Mouse (Mus musculus): Measurements from ENCODE around the gene Fgfr2.

DNA sequence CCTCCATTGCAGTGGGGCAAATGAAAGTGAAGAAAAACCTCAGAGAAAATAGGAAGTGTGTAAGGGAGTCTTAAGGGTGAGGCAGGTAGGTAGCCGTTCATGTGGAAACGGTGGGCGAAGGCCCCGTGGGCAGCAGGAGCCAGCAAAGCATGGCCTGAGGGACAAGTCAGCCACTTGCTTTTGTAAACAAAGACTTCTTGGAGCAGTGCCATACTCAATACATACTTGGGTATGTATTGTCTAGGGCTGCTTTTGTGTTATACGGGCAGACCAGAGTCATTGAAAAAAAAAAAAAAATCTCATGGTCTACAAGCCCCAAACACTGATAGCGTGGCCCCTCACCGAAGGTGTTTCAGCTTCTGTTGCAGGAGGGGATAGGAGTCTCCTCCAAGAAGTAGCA is 2878.6 kb downstream of the Fgfr2 start:
- TF ChIP-seq CTCF (IDR thresholded peaks at IDR 0.05; ENCODE audit: control insufficient read depth, insufficient read depth, insufficient replicate concordance, low read depth, low read length) (no peak), POLR2A (IDR thresholded peaks at IDR 0.05; ENCODE audit: control insufficient read depth, low read depth, low read length) (no peak)
